Mouse (Mus musculus) gastrocnemius, adult 8-10 months (tissue): ENCODE data around the gene Ebi3. TPM values are rescaled to one million over a fixed set of nuclear protein-coding genes. Genes with fewer than 3 reads are reported as not detected.

Experiments
- DNase-seq, 2 experiments: peaks; one replicate each; pipeline ENCODE4 v3.0.0; 2022; ENCODE audit warnings: low spot score in 2 of 2
- total RNA-seq, 4 experiments: library from RNA; stranded (reverse); gene quantifications; 2 replicates each; pipeline ENCODE4 v1.2.4; 2022

Gene Ebi3
- total RNA-seq, 4 experiments from 2014 or later, result not detected

DNA sequence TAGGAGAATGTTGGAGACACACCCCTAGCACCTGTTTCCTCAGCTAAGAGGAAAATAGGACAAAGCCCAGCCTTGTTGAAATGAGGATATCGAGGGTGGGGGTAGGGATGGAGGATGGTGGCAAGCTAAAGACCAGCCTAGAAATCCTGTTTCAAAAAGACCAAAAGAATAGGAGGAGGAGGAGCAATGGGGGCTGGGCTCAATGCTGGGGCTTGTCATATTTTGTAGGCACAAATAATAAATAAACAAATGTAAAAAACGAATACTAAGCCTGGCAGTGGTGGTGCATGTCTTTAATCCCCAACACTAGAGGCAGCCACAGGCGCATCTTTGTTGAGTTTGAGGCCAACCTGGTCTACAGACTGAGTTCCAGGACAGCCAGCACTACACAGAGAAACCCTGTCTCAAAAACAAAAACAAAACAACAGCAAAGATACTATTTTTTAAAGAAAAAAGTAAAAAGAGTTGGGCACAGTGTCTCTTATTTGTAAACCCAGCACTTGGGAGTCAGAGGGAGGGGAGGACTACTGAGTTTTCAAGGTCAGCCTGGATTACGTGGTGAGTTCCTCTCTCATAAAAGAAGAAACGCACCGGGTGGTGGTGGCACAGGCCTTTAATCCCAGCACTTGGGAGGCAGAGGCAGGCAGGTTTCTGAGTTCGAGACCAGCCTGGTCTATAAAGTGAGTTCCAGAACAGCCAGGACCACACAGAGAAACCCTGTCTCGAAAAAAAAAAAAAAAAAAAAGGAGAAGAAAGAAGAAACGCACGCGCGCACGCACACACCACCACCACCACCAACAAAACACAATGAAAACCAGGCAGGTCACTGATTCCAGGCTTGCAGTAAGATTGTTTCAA is 5.5 kb downstream of the Ebi3 start:
- DNase-seq, result no peak

DNA sequence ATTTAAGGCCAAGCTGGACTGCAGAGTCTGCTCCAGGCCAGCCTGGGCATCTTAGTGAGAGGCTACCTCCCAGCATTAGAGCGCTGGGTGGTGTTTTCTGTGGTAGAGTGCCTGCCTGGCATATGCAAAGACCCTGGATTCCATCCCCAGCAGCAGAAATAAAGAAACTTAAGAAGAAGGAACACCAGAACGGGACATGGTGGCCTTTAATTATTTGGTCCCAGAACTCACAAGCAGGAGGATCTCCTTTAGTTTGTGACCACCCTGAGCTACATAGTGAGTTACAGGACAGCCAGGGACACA is 6.1 kb downstream of the Ebi3 start:
- no peak for DNase-seq

DNA sequence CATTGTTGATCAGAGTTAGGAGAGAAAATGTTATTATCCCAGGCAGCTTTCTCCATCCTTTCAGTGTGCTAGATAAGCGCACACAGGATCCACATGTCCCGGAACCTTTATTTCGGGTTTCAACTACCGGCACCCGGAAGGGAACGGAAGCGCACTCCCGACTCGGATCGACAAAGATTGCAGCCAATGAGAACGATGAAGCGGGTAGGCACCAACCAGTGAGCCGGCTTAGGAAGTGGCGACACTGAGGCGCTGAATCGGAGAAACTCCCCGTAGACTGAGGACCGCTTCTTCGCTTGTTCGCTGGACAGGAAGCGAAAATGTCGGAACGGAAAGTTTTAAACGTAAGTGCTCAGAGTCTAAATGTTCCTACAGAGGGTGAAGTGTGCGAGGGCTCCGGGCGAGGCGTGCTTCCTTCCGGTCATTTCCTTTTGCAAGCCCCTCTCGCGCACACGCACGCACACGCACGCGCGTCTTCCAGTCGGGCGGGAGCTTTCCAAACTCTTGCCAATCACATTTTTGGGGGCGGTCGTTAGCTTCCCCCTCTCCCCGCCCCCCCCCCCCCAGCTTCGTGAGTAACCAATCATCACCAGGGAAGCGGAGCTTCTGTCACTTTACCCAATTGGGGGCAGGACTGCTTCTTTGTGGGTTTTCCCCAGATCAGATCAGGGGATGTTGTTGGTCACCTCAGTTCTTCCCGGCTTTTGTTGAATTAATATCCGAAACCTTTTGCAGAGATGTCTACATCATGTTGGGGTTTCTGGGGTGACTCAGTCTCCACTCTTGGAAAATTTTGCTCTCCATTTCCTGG is 6.7 kb downstream of the Ebi3 start, which contains the start of gene Yju2:
Gene Yju2, plus strand, starts transcription at position 182 of the 811 bp plus-strand sequence.
- peak; percentile 87 to 88 for DNase-seq

- no peak for DNase-seq
These were observed 7.7 kb downstream of the Ebi3 start for GRCm38 (mm10) chr17:55959946-55960740.

DNA sequence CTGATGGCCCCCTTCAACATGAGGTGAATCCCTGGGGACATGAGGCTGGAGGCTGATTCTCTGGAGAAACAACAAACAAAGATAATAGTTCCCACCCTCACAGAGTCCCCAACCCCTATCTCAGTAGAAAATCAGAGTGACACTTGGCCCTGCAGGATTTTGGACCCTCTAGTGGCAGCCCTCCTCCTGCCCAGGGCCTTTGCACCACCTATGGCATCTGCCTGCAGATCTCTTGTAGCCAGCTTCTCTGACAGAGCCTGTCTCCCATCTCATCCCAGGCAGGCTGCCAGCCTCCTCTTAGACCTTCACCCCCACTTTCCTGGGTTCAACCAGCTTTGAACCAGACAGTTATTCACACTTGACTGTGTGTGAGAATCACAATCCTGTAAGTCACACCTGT is 8.4 kb downstream of the Ebi3 start:
- DNase-seq, result no peak

- DNase-seq, result no peak
These were observed 9.2 kb downstream of the Ebi3 start for GRCm38 (mm10) chr17:55961631-55962030.

GRCm38 (mm10) chr17:55963171-55963570 is 10.7 kb downstream of the Ebi3 start:
- peak in 1 of 2 experiments; percentile 2 for DNase-seq

GRCm38 (mm10) chr17:55964496-55964895 is 12.1 kb downstream of the Ebi3 start:
- DNase-seq, result no peak

DNA sequence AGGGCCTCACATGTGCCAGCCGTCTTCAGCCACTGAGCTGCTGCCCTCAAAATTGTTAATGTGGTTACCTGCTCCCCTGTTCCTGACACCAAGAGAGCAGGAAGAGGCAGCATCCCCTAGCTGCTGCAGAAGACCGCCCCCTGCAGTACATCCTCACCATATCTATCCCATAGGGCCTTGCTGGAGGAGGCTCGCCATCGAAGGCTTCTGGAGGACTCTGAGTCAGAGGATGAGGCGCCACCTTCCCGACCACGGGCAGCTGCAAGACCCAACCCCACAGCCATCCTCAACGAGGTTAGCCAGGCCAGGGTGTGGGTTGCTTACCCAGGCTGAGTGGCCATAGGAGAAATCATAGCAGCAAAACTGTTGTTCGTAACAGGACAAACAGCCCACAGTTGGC is 12.6 kb downstream of the Ebi3 start:
- DNase-seq, result no peak

DNA sequence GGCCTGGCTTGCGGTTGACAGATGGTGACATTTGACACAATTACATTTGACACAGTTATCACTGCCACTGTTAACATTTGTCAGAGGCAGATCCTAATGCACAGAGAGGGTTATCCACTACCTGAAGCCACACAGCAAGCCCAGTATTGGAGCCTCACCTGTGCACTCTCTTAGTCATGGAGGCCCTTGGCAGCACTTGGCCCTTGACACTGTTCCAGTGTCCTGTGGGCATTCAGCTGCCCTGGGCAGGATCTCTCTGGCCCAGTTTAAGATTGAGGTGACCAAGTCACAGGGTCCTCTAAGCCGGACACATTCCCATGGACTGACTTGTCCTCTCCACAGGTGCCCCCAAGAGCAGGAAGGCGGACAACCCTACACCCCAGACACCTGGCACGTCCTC is 14.7 kb downstream of the Ebi3 start:
- DNase-seq, result no peak

GRCm38 (mm10) chr17:55968210-55968609 is 15.8 kb downstream of the Ebi3 start:
- DNase-seq, result no peak

DNA sequence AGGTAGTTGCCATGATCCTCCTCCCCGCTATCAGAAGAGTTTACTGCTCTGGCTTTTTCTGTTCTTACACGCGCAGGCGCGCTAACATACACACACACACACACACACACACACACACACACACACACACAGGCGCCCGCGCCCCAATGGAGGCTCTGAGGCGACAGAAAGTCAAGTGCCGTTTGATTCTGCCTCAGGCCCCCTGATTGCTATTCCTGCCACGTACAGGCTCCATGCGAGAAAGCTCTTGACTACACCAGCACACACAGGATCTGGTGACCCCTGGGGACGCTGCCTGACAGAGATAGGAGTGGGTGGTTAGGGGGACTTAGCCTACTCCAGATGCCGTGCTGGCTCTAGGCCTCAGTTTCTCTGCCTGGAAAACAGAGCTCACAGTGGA is 17.1 kb downstream of the Ebi3 start:
- no peak for DNase-seq

DNA sequence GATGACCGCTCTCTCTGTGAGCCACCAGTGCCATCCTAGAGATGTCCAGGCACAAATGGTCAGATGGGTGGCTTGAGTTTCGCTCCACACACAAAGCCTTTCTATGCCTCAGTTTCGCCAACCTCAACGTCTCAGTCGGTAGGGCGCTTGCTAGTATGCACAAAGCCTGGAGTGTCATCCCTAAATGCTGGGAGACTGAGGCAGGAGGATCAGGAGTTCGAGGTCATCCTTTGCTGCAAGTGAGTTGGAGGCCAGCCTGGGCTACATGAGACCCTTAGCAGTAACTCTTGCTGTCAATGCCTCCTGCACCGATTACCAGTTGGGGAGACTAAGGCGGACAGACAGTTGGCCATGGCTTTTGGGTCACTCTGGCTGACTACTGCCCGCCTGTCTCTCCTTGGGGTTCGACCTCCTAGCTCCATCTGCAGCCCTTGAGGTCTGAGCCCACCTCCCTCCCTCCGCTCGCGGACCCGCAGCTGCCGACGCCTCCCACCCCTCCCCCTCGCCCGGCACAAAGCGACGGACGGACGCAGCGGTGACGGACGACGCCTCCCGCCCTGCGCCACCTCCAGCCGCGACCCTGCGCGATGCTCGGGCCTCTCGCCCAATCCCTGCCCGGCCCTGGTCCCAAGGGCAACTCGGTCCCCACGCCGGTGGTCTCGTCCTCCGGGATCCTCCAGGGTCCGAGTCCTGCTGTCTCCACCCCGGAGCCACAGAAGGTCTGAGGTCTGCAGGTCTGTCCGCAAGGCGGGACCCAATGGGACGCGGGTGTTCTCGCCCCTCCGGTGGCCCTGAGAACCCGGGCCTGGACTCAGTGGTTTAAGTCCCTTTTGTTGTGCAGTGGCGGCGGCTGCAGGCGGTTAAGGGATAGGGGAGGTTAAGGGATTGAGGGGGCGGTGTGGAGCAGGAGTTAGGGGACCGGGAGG is 17.8 kb downstream of the Ebi3 start, which contains the start of gene Shd:
Gene Shd, plus strand, starts transcription at position 502 of the 926 bp plus-strand sequence.
- DNase-seq, result no peak

- DNase-seq, result no peak
These were observed 19.0 kb downstream of the Ebi3 start for GRCm38 (mm10) chr17:55971453-55971852.

- peak; percentile 59 to 62 for DNase-seq
These were observed 23.9 kb downstream of the Ebi3 start for GRCm38 (mm10) chr17:55976255-55976862.

- DNase-seq, result no peak
These were observed 24.9 kb downstream of the Ebi3 start for GRCm38 (mm10) chr17:55977301-55977700.

DNA sequence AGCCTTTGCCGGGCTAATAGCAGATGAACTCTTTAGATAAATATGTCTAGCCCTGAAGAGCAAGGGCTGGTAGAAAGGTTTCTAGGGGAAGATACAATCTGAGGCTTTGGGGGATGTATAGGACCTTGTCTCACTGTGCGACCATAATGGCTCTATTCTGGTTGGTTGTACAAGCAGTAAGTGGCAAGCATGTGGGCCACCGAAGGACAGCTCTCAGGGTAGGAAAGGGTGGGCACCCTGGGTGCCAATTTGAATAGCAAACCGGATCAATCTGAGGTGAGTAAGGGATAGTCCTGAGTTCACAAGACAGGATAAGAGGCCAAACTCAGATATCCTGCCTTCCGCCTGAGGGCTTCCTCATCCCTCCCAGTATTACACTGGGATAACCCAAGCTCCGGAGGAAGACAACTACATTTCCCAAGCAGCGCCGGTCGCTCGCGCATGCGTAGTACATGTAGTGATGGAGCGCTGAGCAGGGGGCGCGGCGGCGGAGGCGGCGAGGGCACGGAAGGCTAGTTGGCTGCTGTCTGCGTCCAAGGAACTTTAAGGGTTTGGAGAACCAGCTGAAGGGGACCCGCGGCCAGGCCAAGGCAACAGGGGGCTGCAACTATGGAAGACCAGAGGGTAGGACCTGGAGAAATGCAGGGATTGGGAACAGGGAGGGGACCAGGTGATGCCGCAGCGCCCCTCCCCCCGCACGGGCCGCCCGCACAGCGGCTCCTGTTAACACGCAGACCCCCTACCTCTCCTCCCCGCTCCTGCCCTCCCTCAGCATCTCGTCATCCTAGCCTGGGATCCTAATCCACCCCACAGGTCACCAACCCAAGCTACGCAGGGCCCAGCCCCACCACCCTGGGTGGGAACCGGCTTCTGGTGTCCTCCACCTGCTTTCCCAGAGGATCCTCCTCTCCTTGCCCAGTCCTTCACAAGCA is 33.9 kb downstream of the Ebi3 start, which contains the start of gene Fsd1:
Gene Fsd1, plus strand, starts transcription at position 480 of the 932 bp plus-strand sequence.
- no peak for DNase-seq

DNA sequence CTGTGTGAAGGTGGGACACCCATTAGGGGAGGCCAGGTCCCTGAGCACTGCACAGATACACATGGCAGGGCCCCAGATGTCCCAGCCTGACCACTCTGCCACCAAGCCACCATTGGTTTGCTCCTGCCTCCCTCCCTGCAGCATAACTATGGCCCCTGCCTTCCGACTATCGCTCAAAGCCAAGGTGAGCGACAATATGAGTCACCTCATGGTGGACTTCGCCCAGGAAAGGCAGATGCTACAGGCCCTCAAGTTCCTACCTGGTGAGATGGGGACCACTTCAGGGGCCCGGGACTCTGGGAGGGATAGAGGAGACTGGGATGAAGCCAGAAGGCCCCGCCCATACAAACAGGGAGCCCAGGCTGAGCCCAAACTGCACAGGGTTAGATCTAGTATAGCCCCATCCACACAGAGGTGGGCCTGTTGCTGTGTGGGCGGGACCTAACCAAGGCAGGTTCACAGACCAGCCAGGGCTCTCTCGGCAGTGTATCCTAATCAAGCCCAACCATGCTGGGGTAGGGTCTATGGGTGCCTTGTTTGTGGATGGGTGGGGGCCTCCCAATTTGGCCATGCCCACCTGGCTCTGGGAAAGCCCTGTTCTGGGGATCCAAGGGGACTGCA is 37.9 kb downstream of the Ebi3 start:
- DNase-seq, result no peak
